Mouse (Mus musculus) midbrain, postnatal 0 days (tissue): ENCODE data around the gene St6gal1. TPM values are rescaled to one million over a fixed set of nuclear protein-coding genes. Genes with fewer than 3 reads are reported as not detected.

Source experiments
- ATAC-seq: fragments of 200-750 bp; cut with Nextera tagmentation; 2 replicates; pipeline ENCODE4 v1.8.0; 2017; ENCODE audit warnings: moderate number of reproducible peaks, mild to moderate bottlenecking, moderate TSS enrichment, moderate library complexity; ENCODE audit not compliant: low FRiP score
- DNase-seq: peaks from one replicate; pipeline ENCODE4 v3.0.0-alpha.2; 2015; ENCODE audit warnings: low spot score
- H3K27ac ChIP-seq: fragments of 300-500 bp; sonication (generic); 2 replicates; pipeline ENCODE4 v1.5.1; 2014; ENCODE audit warnings: low read depth, mild to moderate bottlenecking, low read length, mixed read lengths
- H3K27me3 ChIP-seq: fragments of 300-500 bp; sonication (generic); 2 replicates; pipeline ENCODE4 v1.6.1; 2014; ENCODE audit warnings: low read length, control low read depth, mixed read lengths; ENCODE audit not compliant: insufficient read depth
- H3K36me3 ChIP-seq: fragments of 300-500 bp; sonication (generic); 2 replicates; pipeline ENCODE4 v1.6.1; 2014; ENCODE audit warnings: low read length, control low read depth, mixed read lengths; ENCODE audit not compliant: insufficient read depth
- H3K4me1 ChIP-seq: fragments of 300-500 bp; sonication (generic); 2 replicates; pipeline ENCODE4 v1.6.1; 2014; ENCODE audit warnings: mild to moderate bottlenecking, control low read depth, antibody characterized with exemption, low read length, mixed read lengths; ENCODE audit not compliant: insufficient read depth
- H3K4me2 ChIP-seq: fragments of 300-500 bp; sonication (generic); 2 replicates; pipeline ENCODE4 v1.6.1; 2014; ENCODE audit warnings: low read depth, mild to moderate bottlenecking, low read length, mixed read lengths; ENCODE audit not compliant: poor library complexity, severe bottlenecking
- H3K4me3 ChIP-seq: fragments of 300-500 bp; sonication (generic); 2 replicates; pipeline ENCODE4 v1.5.1; 2014; ENCODE audit warnings: low read depth, mild to moderate bottlenecking, low read length, moderate library complexity
- H3K9ac ChIP-seq: fragments of 300-500 bp; sonication (generic); replicated peaks from 2 replicates; pipeline ENCODE4 v1.6.1; 2014; ENCODE audit warnings: mild to moderate bottlenecking, low read length, moderate library complexity, mixed read lengths; ENCODE audit not compliant: poor library complexity, severe bottlenecking
- H3K9me3 ChIP-seq: fragments of 300-500 bp; sonication (generic); 2 replicates; pipeline ENCODE4 v1.6.1; 2016; ENCODE audit warnings: low read length, control low read depth
- CTCF ChIP-seq: IDR thresholded peaks from 2 replicates; pipeline ENCODE4 v1.5.1; 2016; ENCODE audit warnings: antibody characterized with exemption, mild to moderate bottlenecking
- WGBS: fragments of 180-500 bp; shearing (Covaris S2); extraction: QIAGEN DNeasy Blood & Tissue Kit; methylation state at CpG from one replicate; pipeline ENCODE4 v1.1.7; 2014; 5-methylcytosine and 5-hydroxymethylcytosine counted together
- polyA plus RNA-seq: library from polyadenylated mRNA; unstranded; fragments of >200 nt; fragmentation: Nextera tagmentation; extraction: Ambion mirVana; gene quantifications from 2 replicates; pipeline ENCODE4 v1.2.1, GENCODE M21; 2015
- total RNA-seq: library from RNA; depleted of rRNA; stranded (reverse); fragments of >200 nt; gene quantifications from 2 replicates; pipeline ENCODE4 v1.2.3, GENCODE M21; 2014

The St6gal1 gene
- total and polyA plus RNA-seq, 2 experiments from 2014 or later: 12.0 to 20.6 TPM

DNA sequence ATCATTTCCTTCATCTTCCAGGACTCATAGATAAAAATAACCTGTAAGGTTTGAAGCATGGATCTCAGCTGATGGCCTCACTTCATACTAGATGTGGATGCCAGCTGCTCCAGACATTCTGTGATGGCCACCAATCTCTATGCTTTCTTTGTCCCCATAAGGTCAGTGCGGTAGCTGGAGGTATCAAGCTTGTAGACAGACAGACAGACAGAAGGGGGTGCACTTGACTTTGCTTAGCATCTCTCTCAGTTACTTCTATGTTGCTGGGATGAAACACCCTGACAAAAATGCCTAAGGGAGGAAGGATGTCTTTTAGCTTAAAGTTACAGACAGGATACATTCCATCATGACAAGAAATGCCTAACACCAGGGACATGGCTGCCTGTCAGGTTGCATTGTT is 59.1 kb downstream of the St6gal1 start:
- Histone ChIP-seq H3K27me3 (no peaks in the 10 kb centered on the region), H3K9me3 (no peaks in the 10 kb centered on the region), H3K36me3 (no peaks in the 10 kb centered on the region), H3K4me2 (no peak overlapping the region), H3K4me3 (no peak overlapping the region), H3K4me1 (no peaks in the 10 kb centered on the region), H3K9ac (no peak overlapping the region), H3K27ac (no peak overlapping the region)
- 94% methylated on average over 1 of the region's 1 CpGs for WGBS
- DNase-seq (no peak), ATAC-seq (no peak)
- TF ChIP-seq CTCF: no peak

- Histone ChIP-seq H3K36me3 (no peaks in the 10 kb centered on the region), H3K4me3 (no peak overlapping the region), H3K27ac (no peak overlapping the region), H3K4me2 (no peak overlapping the region), H3K4me1 (no peaks in the 10 kb centered on the region), H3K9ac (no peak overlapping the region), H3K9me3 (no peaks in the 10 kb centered on the region), H3K27me3 (no peaks in the 10 kb centered on the region)
- 92% methylated on average over 15 of the region's 15 CpGs for WGBS
- TF ChIP-seq CTCF: no peak
- ATAC-seq: no peak
- no peak for DNase-seq
Observed at GRCm38 (mm10) chr16:23284470-23285394, 60.2 kb downstream of the St6gal1 start.

DNA sequence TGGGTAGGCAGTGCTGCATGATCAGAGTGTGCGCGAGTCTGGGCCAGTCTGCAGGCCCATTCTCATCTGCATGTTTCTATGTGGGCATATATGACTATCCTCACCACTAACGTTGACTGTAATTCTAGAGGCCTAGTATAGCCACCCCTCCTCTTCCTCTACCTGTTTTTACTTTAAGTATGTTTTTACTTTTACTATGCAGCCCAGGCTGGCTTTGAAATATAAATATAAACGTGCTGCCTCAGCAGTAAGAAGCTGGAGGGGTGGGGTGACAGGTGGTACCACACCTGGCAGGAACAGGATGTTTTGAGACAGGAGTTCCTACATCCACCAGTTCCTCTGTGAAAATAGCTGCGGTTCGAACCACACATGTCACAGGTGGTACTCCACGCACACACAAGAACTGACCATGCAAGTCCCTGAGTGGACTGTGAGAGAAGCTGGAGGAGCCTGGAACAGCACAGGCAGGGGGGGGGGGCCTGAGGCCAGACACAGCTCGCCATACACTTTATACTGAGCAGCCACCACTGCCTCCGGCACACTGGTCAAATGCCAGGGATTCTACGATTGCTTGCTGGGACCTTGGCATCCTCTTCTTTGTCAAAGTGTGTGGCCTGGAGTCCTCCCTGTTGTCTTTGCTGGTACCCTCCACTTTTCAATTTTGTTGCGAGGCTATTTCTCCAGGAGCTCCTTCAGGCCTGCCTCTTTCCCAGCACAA is 62.0 kb downstream of the St6gal1 start:
- Histone ChIP-seq H3K27me3 (no peaks in the 10 kb centered on the region), H3K4me1 (no peaks in the 10 kb centered on the region), H3K9ac (no peak overlapping the region), H3K4me2 (no peak overlapping the region), H3K27ac (no peak overlapping the region), H3K4me3 (no peak overlapping the region), H3K36me3 (no peaks in the 10 kb centered on the region), H3K9me3 (no peaks in the 10 kb centered on the region)
- DNase-seq (peak; percentile 43), ATAC-seq (no peak)
- TF ChIP-seq CTCF: no peak
- 85% methylated on average over 11 of the region's 11 CpGs for WGBS

GRCm38 (mm10) chr16:23287312-23288040 is 62.9 kb downstream of the St6gal1 start:
- no peak overlapping the region for H3K4me3 ChIP-seq
- ATAC-seq (no peak), DNase-seq (no peak)
- H3K4me2 ChIP-seq: no peak overlapping the region
- no peaks in the 10 kb centered on the region for H3K36me3 ChIP-seq
- H3K27me3 ChIP-seq: no peaks in the 10 kb centered on the region
- no peak overlapping the region for H3K27ac ChIP-seq
- no peak for TF ChIP-seq CTCF
- no peaks in the 10 kb centered on the region for H3K4me1 ChIP-seq
- WGBS: 96% methylated on average over 10 of the region's 10 CpGs
- no peaks in the 10 kb centered on the region for H3K9me3 ChIP-seq
- no peak overlapping the region for H3K9ac ChIP-seq

DNA sequence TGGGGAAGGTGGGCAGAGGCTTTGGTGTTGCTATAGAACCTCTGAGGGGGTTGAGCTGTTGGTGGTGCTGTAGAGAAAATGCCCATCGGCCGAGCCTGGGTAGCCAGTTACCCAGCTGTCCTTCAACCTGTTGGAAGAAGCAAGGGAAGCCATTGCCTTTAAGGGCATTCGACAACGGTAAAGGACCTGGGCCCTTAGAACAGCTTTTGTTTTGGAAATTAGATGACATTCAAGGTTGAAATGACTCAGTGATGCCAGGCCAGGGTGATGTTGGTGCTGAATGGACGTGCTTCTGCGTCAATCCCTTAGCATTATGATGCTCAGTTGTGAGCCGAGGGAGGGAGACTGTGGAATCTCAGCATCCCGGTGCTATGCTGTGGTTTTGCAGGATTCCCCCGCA is 63.6 kb downstream of the St6gal1 start:
- Histone ChIP-seq H3K4me1 (no peaks in the 10 kb centered on the region), H3K9me3 (no peaks in the 10 kb centered on the region), H3K27me3 (no peaks in the 10 kb centered on the region), H3K9ac (no peak overlapping the region), H3K4me3 (no peak overlapping the region), H3K27ac (no peak overlapping the region), H3K36me3 (no peaks in the 10 kb centered on the region), H3K4me2 (no peak overlapping the region)
- DNase-seq (no peak), ATAC-seq (no peak)
- TF ChIP-seq CTCF: no peak
- whole genome bisulfite sequencing: 94% methylated on average over 9 of the region's 9 CpGs
